6 mouse cellular contexts compared by ENCODE assay signal in the genomic region with DNA sequence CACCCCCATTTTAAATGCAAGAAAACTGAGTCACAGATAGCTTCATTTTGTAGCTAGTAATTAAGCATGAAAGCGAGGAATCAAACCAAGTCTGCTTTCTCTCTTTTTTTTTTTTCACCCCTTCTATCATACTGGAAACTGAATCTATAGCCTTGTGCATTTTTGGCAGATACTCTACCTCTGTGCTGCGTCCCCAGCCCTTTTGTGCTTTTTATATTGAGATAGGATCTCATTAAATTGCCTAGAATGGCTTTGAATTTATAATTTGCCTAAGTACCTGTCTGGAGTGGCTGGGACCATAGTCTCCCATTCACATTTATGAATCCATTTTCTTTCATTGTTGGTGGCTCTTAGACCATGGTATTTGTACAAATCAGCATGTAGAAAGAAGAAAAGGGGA.
"Had no signal": no experiment of that assay in that cellular context is flagged by ENCODE, and none has a peak within 500 bp of the region (broad histone marks: within the 10 kb centered on the region; RNA-seq: fewer than 3 reads in every experiment).

No protein-coding gene starts in this region.

- H3K4me2 ChIP-seq: liver, embryonic 11.5 days; liver, embryonic 15.5 days; midbrain, embryonic 13.5 days had no signal

- H3K4me1 ChIP-seq: liver, embryonic 15.5 days had no signal

- H3K27me3 ChIP-seq: liver, embryonic 15.5 days; midbrain, embryonic 13.5 days had no signal

- H3K9ac ChIP-seq: liver, embryonic 15.5 days; midbrain, embryonic 13.5 days had no signal

- H3K36me3 ChIP-seq: liver, embryonic 15.5 days; midbrain, embryonic 13.5 days had no signal

- H3K4me3 ChIP-seq: liver, embryonic 15.5 days; midbrain, embryonic 13.5 days had no signal

- H3K9me3 ChIP-seq: liver, embryonic 15.5 days; midbrain, embryonic 13.5 days had no signal

- DNase-seq: right cerebral cortex, postnatal 25 days; thymus, adult 18-20 months; thymus, postnatal 14 days had no signal

- H3K27ac ChIP-seq: liver, embryonic 15.5 days; midbrain, embryonic 13.5 days had no signal
